Mouse (Mus musculus): ENCODE measurements around the gene Gm20431. TPM values are rescaled to one million over a fixed set of nuclear protein-coding genes. Genes with fewer than 3 reads are reported as not detected.

Gm20431 gene
- polyA plus RNA-seq, 1 experiment from 2014 or later: 2.7 TPM

DNA sequence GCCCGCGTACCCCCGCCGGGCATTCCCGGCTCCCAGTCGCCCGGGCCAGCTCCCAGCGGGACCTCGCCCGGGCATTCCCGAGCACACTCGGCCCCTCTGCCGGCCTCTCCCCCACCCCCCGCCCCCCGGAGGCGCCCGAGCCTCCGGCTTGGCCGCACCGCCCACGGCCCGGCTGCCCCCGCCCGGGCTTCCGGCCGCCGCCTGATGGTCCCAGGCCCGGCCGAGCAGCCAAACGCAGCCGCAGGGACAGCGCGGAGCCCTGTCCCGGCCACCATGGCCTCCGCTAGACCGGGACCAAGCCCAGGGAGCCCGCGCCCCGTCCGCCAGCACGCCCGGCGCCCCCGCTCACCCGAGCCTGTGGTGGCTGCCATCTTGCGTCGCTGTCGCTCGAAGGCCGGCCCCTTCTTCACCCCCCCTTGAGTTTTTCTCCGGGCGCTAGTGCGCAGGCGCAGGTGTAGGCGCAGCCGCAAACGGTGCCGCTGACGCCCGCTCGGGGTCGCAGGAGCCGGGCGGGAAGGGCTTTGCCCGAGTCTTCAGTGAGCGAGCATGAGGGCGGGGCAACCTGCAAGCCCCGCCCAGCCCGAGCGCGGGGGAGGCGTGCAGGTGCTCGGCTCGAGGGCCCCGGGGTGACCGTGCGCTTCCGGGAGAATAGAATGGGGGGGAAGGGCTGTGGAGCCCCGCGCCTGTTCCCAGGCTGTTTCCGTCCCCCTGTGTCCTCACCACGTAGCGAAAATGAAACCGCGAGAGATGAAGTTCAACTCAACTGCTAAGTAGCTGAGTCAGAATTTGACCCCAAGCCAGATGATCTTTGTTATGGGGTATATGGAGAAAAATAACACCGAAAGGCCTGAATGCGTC, 29.5 kb downstream of the Gm20431 start, which contains the start of gene Ube2v1:
Ube2v1 (minus strand) TSS at position 505 of the 858 bp plus-strand sequence.
- peak; percentile 97 for DNase-seq (ENCODE audit: extremely low spot score, low spot score)
- peaks cover 68% of the 10 kb centered on the region for H3K4me1 ChIP-seq
- no peaks in the 10 kb centered on the region for H3K9me3 ChIP-seq
- peak within 1 kb of the TSS; percentile 89 for H3K4me3 ChIP-seq
- no peaks in the 10 kb centered on the region for H3K27me3 ChIP-seq (ENCODE audit: poor library complexity, severe bottlenecking)
- peaks cover 32% of the 10 kb centered on the region for H3K36me3 ChIP-seq (replicated peaks)
- peak within 1 kb of the TSS; percentile 99 for H3K27ac ChIP-seq
- under 1% methylated on average over 86 of the region's 87 CpGs for WGBS

DNA sequence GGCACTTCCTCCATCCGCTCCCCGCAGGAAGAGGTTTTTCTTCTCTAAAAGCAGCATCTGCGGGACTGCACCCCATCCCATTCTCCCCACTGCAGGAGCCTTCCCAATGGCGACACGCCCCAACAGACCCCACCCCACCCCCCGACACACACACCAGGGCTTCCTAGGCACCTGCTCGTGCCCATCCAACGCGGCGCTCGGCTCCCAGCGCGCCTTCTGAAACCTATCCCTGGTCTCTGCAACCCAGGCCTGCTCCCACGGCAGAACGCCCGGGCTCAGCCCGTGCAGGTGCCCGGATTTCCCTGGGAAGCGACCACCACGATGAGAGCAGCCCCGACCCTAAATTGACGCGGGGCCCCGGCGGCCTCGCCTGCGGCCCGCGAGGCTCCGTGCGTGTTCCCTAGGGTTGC, 30.1 kb downstream of the Gm20431 start:
- no peak for DNase-seq (ENCODE audit: extremely low spot score, low spot score)
- Histone ChIP-seq H3K27me3 (ENCODE audit: poor library complexity, severe bottlenecking) (no peaks in the 10 kb centered on the region), H3K9me3 (no peaks in the 10 kb centered on the region), H3K36me3 (replicated peaks) (peaks cover 35% of the 10 kb centered on the region), H3K4me3 (peak overlapping the region; percentile 89), H3K4me1 (peaks cover 68% of the 10 kb centered on the region), H3K27ac (peak overlapping the region; percentile 99)
- WGBS: under 1% methylated on average over 31 of the region's 31 CpGs

DNA sequence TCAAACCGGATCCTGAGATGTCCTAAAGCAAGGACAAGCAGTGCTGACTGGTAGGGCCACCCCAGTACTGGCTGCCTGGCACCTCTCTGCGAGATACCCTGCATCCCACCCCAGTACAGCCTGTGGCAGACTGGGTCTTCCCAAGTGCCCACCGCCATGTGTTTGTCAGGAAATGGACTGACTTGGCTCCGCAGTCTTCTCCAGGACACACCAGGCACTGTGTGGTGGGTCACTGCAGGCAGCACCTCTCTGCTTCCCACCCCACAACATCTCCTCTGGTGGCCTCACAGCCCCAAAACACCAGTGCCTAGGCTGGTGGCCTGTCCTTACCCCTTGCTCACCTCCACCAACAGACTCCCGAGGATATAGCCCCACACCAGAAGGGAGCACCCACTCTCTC, 30.9 kb downstream of the Gm20431 start:
- whole genome bisulfite sequencing: 81% methylated on average over 5 of the region's 5 CpGs
- peak overlapping the region; percentile 89 for H3K4me3 ChIP-seq
- peaks cover 39% of the 10 kb centered on the region for H3K36me3 ChIP-seq (replicated peaks)
- DNase-seq (ENCODE audit: extremely low spot score, low spot score): no peak
- H3K27ac ChIP-seq: peak overlapping the region; percentile 99
- peaks cover 72% of the 10 kb centered on the region for H3K4me1 ChIP-seq
- no peaks in the 10 kb centered on the region for H3K9me3 ChIP-seq
- H3K27me3 ChIP-seq (ENCODE audit: poor library complexity, severe bottlenecking): no peaks in the 10 kb centered on the region

DNA sequence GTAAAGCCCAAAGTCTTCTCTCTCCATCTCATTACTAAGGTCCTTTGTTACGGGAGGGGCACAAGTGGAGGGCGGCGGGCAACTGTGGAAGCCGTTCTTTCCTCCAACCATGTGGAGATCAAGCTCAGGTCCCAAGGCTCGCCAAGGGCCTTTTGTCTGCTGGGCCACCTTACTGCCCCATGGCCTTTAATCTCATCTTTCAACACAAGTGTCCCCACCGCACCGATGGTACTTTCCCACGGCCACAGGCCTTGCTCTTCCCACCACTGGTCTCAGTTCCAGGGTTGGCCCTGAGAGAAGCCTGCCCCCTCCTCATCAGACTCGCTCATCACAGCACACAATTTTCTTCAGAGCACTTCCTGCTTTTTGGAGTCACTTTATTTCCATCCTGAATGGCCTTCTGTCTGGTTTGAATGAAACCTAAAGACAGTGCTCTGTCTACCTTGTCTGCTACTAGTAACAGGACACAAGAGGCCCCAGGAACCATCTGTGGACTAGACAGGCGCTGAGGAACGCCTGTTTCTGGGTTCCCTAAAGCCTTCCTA, 31.6 kb downstream of the Gm20431 start:
- peaks cover 73% of the 10 kb centered on the region for H3K4me1 ChIP-seq
- no peaks in the 10 kb centered on the region for H3K9me3 ChIP-seq
- 77% methylated on average over 11 of the region's 11 CpGs for WGBS
- H3K4me3 ChIP-seq: peak overlapping the region; percentile 89
- no peaks in the 10 kb centered on the region for H3K27me3 ChIP-seq (ENCODE audit: poor library complexity, severe bottlenecking)
- DNase-seq (ENCODE audit: extremely low spot score, low spot score): no peak
- H3K27ac ChIP-seq: peak overlapping the region; percentile 99
- H3K36me3 ChIP-seq (replicated peaks): peaks cover 42% of the 10 kb centered on the region

DNA sequence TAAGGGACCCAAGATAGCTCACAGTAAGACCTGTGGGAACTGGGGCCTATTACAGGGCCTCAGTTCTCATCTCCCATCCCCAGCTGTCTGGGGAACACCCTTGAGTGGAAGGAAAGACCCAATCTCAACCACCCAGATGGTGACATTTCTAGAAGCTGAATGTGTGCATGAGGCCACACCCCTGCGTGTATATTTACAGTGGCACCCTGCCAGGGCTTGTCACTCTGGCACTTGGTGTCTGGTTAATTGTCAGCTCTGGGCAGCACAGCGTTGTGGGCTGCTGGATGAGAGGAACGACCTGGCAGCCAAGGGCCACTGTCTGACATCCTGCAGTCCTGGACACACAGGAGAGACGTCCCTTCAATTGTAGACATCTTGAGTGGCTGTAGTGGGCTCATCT, 32.4 kb downstream of the Gm20431 start:
- no peaks in the 10 kb centered on the region for H3K9me3 ChIP-seq
- peaks cover 45% of the 10 kb centered on the region for H3K36me3 ChIP-seq (replicated peaks)
- H3K4me1 ChIP-seq: peaks cover 64% of the 10 kb centered on the region
- no peaks in the 10 kb centered on the region for H3K27me3 ChIP-seq (ENCODE audit: poor library complexity, severe bottlenecking)
- DNase-seq (ENCODE audit: extremely low spot score, low spot score): no peak
- WGBS: 85% methylated on average over 4 of the region's 4 CpGs
- peak overlapping the region; percentile 69; the same call in 1 of the 2 replicates for H3K27ac ChIP-seq
- peak overlapping the region; percentile 89; the same call in 1 of the 2 replicates for H3K4me3 ChIP-seq

DNA sequence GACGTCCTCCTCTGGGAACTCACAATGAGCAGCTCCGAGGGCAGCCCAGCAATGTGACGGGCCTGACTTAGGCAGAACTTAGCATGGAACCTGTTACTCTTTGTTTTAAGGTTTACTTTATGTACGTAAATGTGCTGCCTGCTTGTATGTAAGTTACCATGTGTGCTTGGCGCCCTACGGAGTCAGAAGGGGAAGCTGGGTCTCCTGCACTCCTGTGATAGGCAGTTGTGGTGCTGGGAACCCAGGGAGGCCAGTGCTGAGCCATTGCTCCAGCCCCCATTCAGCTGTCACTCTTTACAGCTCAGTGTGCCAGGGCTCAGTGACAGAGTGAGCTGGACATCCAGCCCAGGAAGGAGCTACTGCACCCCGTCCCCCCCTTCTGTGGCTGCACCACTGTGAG, 34.3 kb downstream of the Gm20431 start:
- Histone ChIP-seq H3K9me3 (no peaks in the 10 kb centered on the region), H3K27ac (no peak overlapping the region), H3K27me3 (ENCODE audit: poor library complexity, severe bottlenecking) (no peaks in the 10 kb centered on the region), H3K4me3 (no peak overlapping the region), H3K4me1 (peaks cover 49% of the 10 kb centered on the region), H3K36me3 (replicated peaks) (peaks cover 52% of the 10 kb centered on the region)
- no peak for DNase-seq (ENCODE audit: extremely low spot score, low spot score)
- WGBS: 91% methylated on average over 7 of the region's 7 CpGs

DNA sequence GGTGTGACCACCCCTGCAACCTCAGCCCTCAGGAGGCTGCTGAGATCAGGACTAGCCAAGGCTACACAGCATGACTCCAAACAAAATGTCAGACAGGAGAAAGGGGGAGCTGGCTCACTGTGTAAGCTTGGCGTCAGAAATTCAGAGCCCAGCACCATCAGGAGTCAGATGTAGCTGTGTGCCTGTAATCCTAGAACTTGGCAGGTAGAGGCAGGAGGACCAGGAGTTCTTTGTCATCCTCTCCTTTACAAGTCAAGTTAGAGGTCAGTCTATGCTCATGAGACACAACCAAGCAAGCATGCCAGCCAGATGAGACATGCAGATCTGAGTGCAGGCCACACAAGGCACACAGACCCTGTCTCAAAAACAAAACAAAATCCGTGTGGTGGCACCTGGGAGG, 35.6 kb downstream of the Gm20431 start:
- 60% methylated on average over 2 of the region's 2 CpGs for WGBS
- Histone ChIP-seq H3K36me3 (replicated peaks) (peaks cover 65% of the 10 kb centered on the region), H3K4me3 (no peak overlapping the region), H3K4me1 (peaks cover 51% of the 10 kb centered on the region), H3K9me3 (no peaks in the 10 kb centered on the region), H3K27ac (no peak overlapping the region), H3K27me3 (ENCODE audit: poor library complexity, severe bottlenecking) (no peaks in the 10 kb centered on the region)
- no peak for DNase-seq (ENCODE audit: extremely low spot score, low spot score)

DNA sequence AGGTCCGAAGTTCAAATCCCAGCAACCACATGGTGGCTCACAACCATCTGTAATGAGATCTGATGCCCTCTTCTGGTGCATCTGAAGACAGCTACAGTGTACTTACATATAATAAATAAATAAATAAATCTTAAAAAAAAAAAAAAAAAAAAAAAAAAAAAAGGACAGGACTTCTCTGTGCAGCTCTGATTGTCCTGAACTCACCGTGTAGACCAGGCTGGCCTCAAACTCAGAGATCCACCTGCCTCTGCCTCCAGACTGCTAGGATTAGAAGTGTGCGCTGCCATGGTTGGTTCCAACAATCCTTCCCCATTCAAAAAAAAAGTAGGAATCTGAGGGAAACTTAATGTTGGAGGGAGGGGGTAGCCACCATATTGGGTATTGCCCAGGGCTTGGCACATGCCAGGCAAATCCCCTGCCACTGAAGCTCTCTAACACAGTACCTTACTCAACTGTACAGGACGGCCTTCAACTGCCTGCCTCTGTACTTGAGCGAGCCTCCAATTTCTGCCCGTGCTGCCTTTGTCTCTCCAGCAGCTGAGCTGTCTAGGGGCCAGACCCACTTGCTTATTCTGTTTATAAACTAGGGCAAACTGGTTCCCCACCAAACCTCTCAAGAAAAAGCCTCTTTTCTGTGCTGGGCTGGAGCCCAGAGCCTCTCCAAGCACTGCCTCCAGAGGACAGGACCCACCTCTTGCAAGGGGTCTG, 36.8 kb downstream of the Gm20431 start:
- Histone ChIP-seq H3K36me3 (replicated peaks) (peaks cover 62% of the 10 kb centered on the region), H3K4me1 (peaks cover 39% of the 10 kb centered on the region), H3K27me3 (ENCODE audit: poor library complexity, severe bottlenecking) (no peaks in the 10 kb centered on the region), H3K9me3 (no peaks in the 10 kb centered on the region), H3K4me3 (no peak overlapping the region), H3K27ac (no peak overlapping the region)
- WGBS: 94% methylated on average over 5 of the region's 6 CpGs
- no peak for DNase-seq (ENCODE audit: extremely low spot score, low spot score)

DNA sequence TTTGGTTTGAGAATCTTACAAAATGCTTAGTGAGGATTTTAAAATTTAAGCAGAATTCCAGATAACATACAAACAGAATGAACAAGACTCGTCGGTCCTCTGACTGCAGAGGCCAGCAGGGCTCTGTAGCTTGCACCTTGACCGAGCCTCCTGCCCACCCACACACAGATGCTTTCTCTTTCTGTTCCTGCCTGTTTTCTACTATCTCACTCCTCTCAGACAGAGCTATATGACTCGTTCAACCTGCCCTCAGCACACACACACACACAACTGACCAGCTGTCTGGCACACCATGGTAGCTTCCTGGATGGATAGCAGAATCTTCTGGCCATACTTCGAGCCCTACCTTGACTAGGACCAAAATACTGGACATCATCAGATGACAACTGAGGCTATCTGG, 38.3 kb downstream of the Gm20431 start:
- WGBS: 92% methylated on average over 5 of the region's 5 CpGs
- no peak for DNase-seq (ENCODE audit: extremely low spot score, low spot score)
- no peak overlapping the region for H3K4me3 ChIP-seq
- no peaks in the 10 kb centered on the region for H3K27me3 ChIP-seq (ENCODE audit: poor library complexity, severe bottlenecking)
- H3K4me1 ChIP-seq: peaks cover 24% of the 10 kb centered on the region
- no peak overlapping the region for H3K27ac ChIP-seq
- H3K36me3 ChIP-seq (replicated peaks): peaks cover 59% of the 10 kb centered on the region
- H3K9me3 ChIP-seq: no peaks in the 10 kb centered on the region

DNA sequence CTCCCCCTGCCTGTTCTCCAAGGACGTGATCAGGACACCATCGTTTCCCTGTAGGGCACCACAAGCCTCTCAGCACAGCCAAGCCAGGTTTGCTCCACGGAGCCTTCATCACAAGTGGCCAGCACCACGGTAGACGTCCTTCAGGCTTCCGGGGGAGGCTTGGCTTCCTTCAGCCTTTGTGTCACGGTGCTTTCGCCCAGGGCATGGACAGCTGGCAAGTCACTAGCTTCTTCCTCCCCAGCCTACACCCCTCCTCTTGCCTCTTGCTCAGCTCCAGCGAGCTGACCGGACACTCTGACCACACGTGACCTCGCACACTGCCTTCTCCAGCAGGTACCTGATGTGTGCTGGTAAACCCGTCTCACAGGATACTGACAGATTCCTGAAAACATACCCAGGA, 38.9 kb downstream of the Gm20431 start:
- H3K9me3 ChIP-seq: no peaks in the 10 kb centered on the region
- peaks cover 59% of the 10 kb centered on the region for H3K36me3 ChIP-seq (replicated peaks)
- no peak for DNase-seq (ENCODE audit: extremely low spot score, low spot score)
- no peak overlapping the region for H3K27ac ChIP-seq
- H3K4me3 ChIP-seq: no peak overlapping the region
- peaks cover 19% of the 10 kb centered on the region for H3K4me1 ChIP-seq
- 92% methylated on average over 13 of the region's 13 CpGs for WGBS
- H3K27me3 ChIP-seq (ENCODE audit: poor library complexity, severe bottlenecking): no peaks in the 10 kb centered on the region

DNA sequence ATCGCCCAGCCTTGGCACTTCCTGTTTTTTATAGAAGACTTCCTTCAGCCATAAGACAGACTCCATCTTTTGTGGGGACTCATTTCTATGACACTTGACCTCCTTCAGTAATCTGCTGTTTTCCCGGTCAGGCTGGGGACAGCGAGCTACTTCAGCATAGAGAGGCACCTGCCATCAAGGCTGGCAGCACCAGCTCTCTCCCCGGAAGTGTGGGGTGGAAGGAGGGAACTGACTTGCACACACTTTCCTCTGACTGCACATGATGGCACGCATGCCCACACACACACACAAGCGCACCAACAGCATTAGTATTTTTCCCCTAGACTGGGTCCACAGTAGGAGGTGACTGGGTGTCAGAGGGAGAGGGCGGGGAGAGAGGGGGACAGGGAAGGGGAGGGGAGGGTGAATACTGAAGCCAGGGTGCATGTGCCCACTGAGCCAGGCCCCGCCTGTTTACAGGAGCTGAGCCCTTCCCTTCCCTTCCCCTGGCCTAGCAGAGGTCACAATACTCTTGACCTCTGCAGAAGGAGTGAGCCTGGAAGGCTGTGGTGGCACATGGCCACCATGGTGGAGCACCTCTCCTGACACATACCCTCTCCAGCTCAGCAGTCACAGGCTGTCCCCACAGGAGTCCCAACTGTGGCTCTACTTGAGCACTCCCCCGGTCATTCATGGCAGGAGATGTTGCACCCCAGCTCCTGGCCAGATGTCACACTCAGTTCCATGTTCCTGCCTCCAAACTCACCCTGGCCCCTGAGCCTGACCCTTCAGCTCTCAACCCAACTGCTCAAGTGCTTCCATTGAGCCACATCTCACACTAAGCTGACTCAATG, 39.8 kb downstream of the Gm20431 start:
- 85% methylated on average over 9 of the region's 9 CpGs for WGBS
- Histone ChIP-seq H3K36me3 (replicated peaks) (peaks cover 59% of the 10 kb centered on the region), H3K27me3 (ENCODE audit: poor library complexity, severe bottlenecking) (no peaks in the 10 kb centered on the region), H3K9me3 (no peaks in the 10 kb centered on the region), H3K4me3 (no peak overlapping the region), H3K4me1 (peaks cover 18% of the 10 kb centered on the region), H3K27ac (no peak overlapping the region)
- DNase-seq (ENCODE audit: extremely low spot score, low spot score): no peak

DNA sequence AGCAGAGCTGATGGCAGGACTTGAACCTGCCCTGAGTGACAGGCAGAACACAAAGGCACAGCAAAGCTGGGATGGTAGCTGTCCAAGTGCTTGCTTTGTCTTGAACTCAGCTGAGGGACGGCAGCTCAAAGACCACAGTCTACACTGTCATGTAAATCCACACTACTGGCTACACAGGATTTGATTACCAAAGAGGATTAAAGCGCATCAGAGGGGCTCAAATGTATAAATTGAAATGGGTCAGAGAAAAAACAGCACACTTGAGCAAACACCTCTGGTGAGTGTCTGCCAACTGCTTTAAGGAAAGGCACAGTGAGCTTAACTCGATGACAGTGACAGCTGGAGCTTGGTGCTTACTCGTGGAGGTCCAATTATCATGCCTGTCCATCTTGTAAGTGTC, 43.8 kb downstream of the Gm20431 start:
- Histone ChIP-seq H3K4me1 (peaks cover 12% of the 10 kb centered on the region), H3K27ac (no peak overlapping the region), H3K36me3 (replicated peaks) (peaks cover 87% of the 10 kb centered on the region), H3K27me3 (ENCODE audit: poor library complexity, severe bottlenecking) (no peaks in the 10 kb centered on the region), H3K4me3 (no peak overlapping the region), H3K9me3 (peaks cover 8% of the 10 kb centered on the region; the same call in 1 of the 2 replicates)
- no peak for DNase-seq (ENCODE audit: extremely low spot score, low spot score)
- WGBS: 87% methylated on average over 4 of the region's 4 CpGs

All from forebrain, embryonic 10.5 days (tissue).